Mouse (Mus musculus): ENCODE results near the gene Asb6.

DNA sequence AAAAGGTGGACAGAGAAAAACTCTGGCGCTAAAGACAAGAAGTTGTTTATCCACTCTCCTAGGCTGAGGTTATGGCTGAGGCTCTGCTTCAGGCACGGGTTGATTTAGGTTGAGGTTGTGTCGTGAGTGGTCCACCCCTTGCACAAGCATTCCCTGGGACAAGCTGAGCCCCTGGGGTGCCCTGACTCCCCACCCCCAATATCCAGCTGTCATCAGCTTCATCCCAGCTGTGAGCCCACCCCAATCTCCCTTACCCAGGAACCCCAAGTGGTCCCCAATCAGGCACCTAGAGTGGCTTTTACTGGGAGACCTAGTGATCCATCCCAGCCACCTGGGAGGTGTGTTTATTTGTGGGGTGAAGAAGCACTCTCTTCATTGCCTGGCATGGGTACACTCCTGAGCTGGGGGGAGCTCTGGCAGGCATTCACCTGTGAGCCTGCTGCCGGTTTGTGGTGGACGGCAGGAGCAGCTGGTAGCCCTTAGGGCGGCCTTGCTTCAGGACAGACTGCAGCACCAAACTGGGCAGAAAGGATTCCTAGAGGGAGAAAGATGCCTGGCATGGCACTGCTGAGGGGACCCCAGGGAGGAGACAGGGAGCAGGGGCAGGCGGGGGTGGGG is 34.8 kb downstream of the Asb6 start:
- TF ChIP-seq POLR2A (IDR thresholded peaks at IDR 0.05; ENCODE audit: borderline replicate concordance, insufficient read depth, low read length) (no peak), CTCF (IDR thresholded peaks at IDR 0.05; ENCODE audit: borderline replicate concordance, insufficient read depth, low read depth, low read length) (no peak)

Measured in cerebellum, adult 2 months (tissue).